Mouse (Mus musculus) ES-Bruce4 (cell line): ENCODE measurements at regions not wholly inside any gene's neighbourhood (a gene's known extent, or its start where the extent isn't known, plus 50 kb on each side); places are given as distances from the start of the nearest gene placed in this dataset.

Experiments used
- H3K27ac ChIP-seq: 2 replicates; pipeline ENCODE4 v1.5.1; 2012; ENCODE audit warnings: low read length, inconsistent platforms; ENCODE audit not compliant: insufficient read depth
- H3K27me3 ChIP-seq: 2 replicates; pipeline ENCODE4 v1.6.1; 2012; ENCODE audit warnings: mild to moderate bottlenecking, low read length, inconsistent platforms; ENCODE audit not compliant: control insufficient read depth, poor library complexity, insufficient read depth, severe bottlenecking
- H3K36me3 ChIP-seq: 2 replicates; pipeline ENCODE4 v1.6.1; 2012; ENCODE audit warnings: inconsistent platforms, mild to moderate bottlenecking, low read length, moderate library complexity; ENCODE audit not compliant: control insufficient read depth, poor library complexity, insufficient read depth, severe bottlenecking
- H3K4me1 ChIP-seq: one replicate; pipeline ENCODE4 v1.8.1; 2011; ENCODE audit warnings: low read length; ENCODE audit not compliant: control insufficient read depth, insufficient read depth
- H3K4me3 ChIP-seq: 2 replicates; pipeline ENCODE4 v1.5.1; 2011; ENCODE audit warnings: low read depth, mild to moderate bottlenecking, low read length
- H3K9ac ChIP-seq: 2 replicates; pipeline ENCODE4 v1.6.1; 2012; ENCODE audit warnings: low read depth, mild to moderate bottlenecking, inconsistent platforms; ENCODE audit not compliant: poor library complexity, severe bottlenecking
- H3K9me3 ChIP-seq: replicated peaks from 2 replicates; pipeline ENCODE4 v1.6.1; 2012; ENCODE audit warnings: mild to moderate bottlenecking, low read length, inconsistent platforms; ENCODE audit not compliant: control insufficient read depth, poor library complexity, insufficient read depth, severe bottlenecking
- CTCF ChIP-seq: IDR thresholded peaks from one replicate; pipeline ENCODE4 v1.8.1; 2011; ENCODE audit warnings: low read depth, low read length
- EP300 ChIP-seq: IDR thresholded peaks from 2 replicates; pipeline ENCODE4 v1.6.1; 2011; ENCODE audit warnings: low read depth, low read length; ENCODE audit not compliant: insufficient read depth
- POLR2A ChIP-seq: IDR thresholded peaks from one replicate; pipeline ENCODE4 v1.8.1; 2011; ENCODE audit warnings: low read length; ENCODE audit not compliant: insufficient read depth

- no peak overlapping the region for H3K9ac ChIP-seq
- H3K9me3 ChIP-seq, result no peaks in the 10 kb centered on the region
- H3K27me3 ChIP-seq, result no peaks in the 10 kb centered on the region
- no peak for TF ChIP-seq POLR2A
- no peak for TF ChIP-seq EP300
- TF ChIP-seq CTCF, result no peak
- no peak overlapping the region for H3K27ac ChIP-seq
- H3K4me1 ChIP-seq, result no peaks in the 10 kb centered on the region
- H3K4me3 ChIP-seq, result no peak overlapping the region
- no peaks in the 10 kb centered on the region for H3K36me3 ChIP-seq
Measured at GRCm38 (mm10) chr5:50688362-50688761, 629.6 kb upstream of the Adgra3 start.

GRCm38 (mm10) chr5:50683966-50684365, 625.2 kb upstream of the Adgra3 start:
- H3K36me3 ChIP-seq, result no peaks in the 10 kb centered on the region
- H3K4me1 ChIP-seq, result no peaks in the 10 kb centered on the region
- H3K27ac ChIP-seq, result no peak overlapping the region
- no peaks in the 10 kb centered on the region for H3K27me3 ChIP-seq
- H3K9me3 ChIP-seq, result no peaks in the 10 kb centered on the region
- TF ChIP-seq CTCF (no peak), POLR2A (no peak), EP300 (no peak)
- no peak overlapping the region for H3K4me3 ChIP-seq
- no peak overlapping the region for H3K9ac ChIP-seq

- Histone ChIP-seq H3K36me3 (no peaks in the 10 kb centered on the region), H3K4me1 (no peaks in the 10 kb centered on the region), H3K4me3 (no peak overlapping the region), H3K9me3 (no peaks in the 10 kb centered on the region), H3K9ac (no peak overlapping the region), H3K27ac (no peak overlapping the region), H3K27me3 (no peaks in the 10 kb centered on the region)
- no peak for TF ChIP-seq POLR2A
- TF ChIP-seq CTCF, result no peak
- no peak for TF ChIP-seq EP300
Measured at GRCm38 (mm10) chr5:50636539-50636938, 577.7 kb upstream of the Adgra3 start.

- Histone ChIP-seq H3K4me1 (no peaks in the 10 kb centered on the region), H3K27me3 (no peaks in the 10 kb centered on the region; the same call in 1 of the 2 replicates), H3K27ac (no peak overlapping the region), H3K36me3 (no peaks in the 10 kb centered on the region), H3K9me3 (no peaks in the 10 kb centered on the region), H3K4me3 (no peak overlapping the region), H3K9ac (no peak overlapping the region)
- TF ChIP-seq CTCF, result no peak
- no peak for TF ChIP-seq POLR2A
- TF ChIP-seq EP300, result no peak
Measured at GRCm38 (mm10) chr5:50626648-50627047, 567.8 kb upstream of the Adgra3 start.

GRCm38 (mm10) chr5:50624206-50624605, 565.4 kb upstream of the Adgra3 start:
- Histone ChIP-seq H3K36me3 (no peaks in the 10 kb centered on the region), H3K9ac (no peak overlapping the region)
- TF ChIP-seq CTCF (no peak), EP300 (no peak), POLR2A (no peak)

More at GRCm38 (mm10) chr5:50624206-50624605, 565.4 kb upstream of the Adgra3 start:
- Histone ChIP-seq H3K9me3 (no peaks in the 10 kb centered on the region), H3K4me3 (no peak overlapping the region), H3K27me3 (no peaks in the 10 kb centered on the region; the same call in 1 of the 2 replicates), H3K4me1 (no peaks in the 10 kb centered on the region), H3K27ac (no peak overlapping the region)
